Mouse (Mus musculus): ENCODE data around the gene Syngr1. TPM values are rescaled to one million over a fixed set of nuclear protein-coding genes. Genes with fewer than 3 reads are reported as not detected.

Gene Syngr1
- polyA plus RNA-seq, 1 experiment from 2014 or later: 8.1 TPM

- Histone ChIP-seq H3K9me3 (no peaks in the 10 kb centered on the region), H3K4me2 (replicated peaks) (no peak overlapping the region), H3K4me1 (peaks cover 22% of the 10 kb centered on the region), H3K27ac (no peak overlapping the region), H3K9ac (no peak overlapping the region), H3K36me3 (no peaks in the 10 kb centered on the region), H3K4me3 (no peak overlapping the region), H3K27me3 (peaks cover 53% of the 10 kb centered on the region)
- 75% methylated on average over 1 of the region's 1 CpGs for WGBS
- no peak for ATAC-seq (ENCODE audit: insufficient number of reproducible peaks, insufficient read depth, low FRiP score, low TSS enrichment)
These were observed 4.5 kb downstream of the Syngr1 start for GRCm38 (mm10) chr15:80095596-80095995.

GRCm38 (mm10) chr15:80096406-80096805, 5.3 kb downstream of the Syngr1 start:
- Histone ChIP-seq H3K4me2 (replicated peaks) (no peak overlapping the region), H3K9ac (no peak overlapping the region), H3K4me3 (no peak overlapping the region), H3K27me3 (peaks cover 45% of the 10 kb centered on the region), H3K27ac (no peak overlapping the region), H3K4me1 (peaks cover 20% of the 10 kb centered on the region), H3K36me3 (no peaks in the 10 kb centered on the region), H3K9me3 (no peaks in the 10 kb centered on the region)
- no peak for ATAC-seq (ENCODE audit: insufficient number of reproducible peaks, insufficient read depth, low FRiP score, low TSS enrichment)
- WGBS: 64% methylated on average over 10 of the region's 10 CpGs

- Histone ChIP-seq H3K27me3 (peaks cover 37% of the 10 kb centered on the region), H3K4me1 (peaks cover 24% of the 10 kb centered on the region), H3K27ac (0 out of 2 replicates have a peak overlapping the region, but pooled peaks have one; percentile 13), H3K9me3 (no peaks in the 10 kb centered on the region), H3K9ac (no peak overlapping the region), H3K36me3 (no peaks in the 10 kb centered on the region), H3K4me3 (no peak overlapping the region), H3K4me2 (replicated peaks) (0 out of 2 replicates have a peak overlapping the region, but pooled peaks have one; percentile 21)
- WGBS: 9% methylated on average over 15 of the region's 20 CpGs
- ATAC-seq (ENCODE audit: insufficient number of reproducible peaks, insufficient read depth, low FRiP score, low TSS enrichment): peak; percentile 61; the same call in 1 of the 2 replicates
These were observed 6.1 kb downstream of the Syngr1 start for GRCm38 (mm10) chr15:80096946-80097881.

GRCm38 (mm10) chr15:80097999-80098461, 6.9 kb downstream of the Syngr1 start:
- H3K9me3 ChIP-seq: no peaks in the 10 kb centered on the region
- ATAC-seq (ENCODE audit: insufficient number of reproducible peaks, insufficient read depth, low FRiP score, low TSS enrichment): no peak
- no peak overlapping the region for H3K4me2 ChIP-seq (replicated peaks)
- WGBS: 33% methylated on average over 8 of the region's 8 CpGs
- H3K9ac ChIP-seq: no peak overlapping the region
- H3K36me3 ChIP-seq: no peaks in the 10 kb centered on the region
- no peak overlapping the region for H3K4me3 ChIP-seq
- H3K4me1 ChIP-seq: peaks cover 24% of the 10 kb centered on the region
- peaks cover 29% of the 10 kb centered on the region for H3K27me3 ChIP-seq
- no peak overlapping the region for H3K27ac ChIP-seq

GRCm38 (mm10) chr15:80098809-80099208, 7.7 kb downstream of the Syngr1 start:
- Histone ChIP-seq H3K27ac (no peak overlapping the region), H3K4me3 (no peak overlapping the region), H3K9ac (no peak overlapping the region), H3K4me1 (peaks cover 24% of the 10 kb centered on the region), H3K36me3 (no peaks in the 10 kb centered on the region), H3K4me2 (replicated peaks) (no peak overlapping the region), H3K9me3 (no peaks in the 10 kb centered on the region), H3K27me3 (peaks cover 21% of the 10 kb centered on the region)
- no peak for ATAC-seq (ENCODE audit: insufficient number of reproducible peaks, insufficient read depth, low FRiP score, low TSS enrichment)
- WGBS: 42% methylated on average over 9 of the region's 9 CpGs

- ATAC-seq (ENCODE audit: insufficient number of reproducible peaks, insufficient read depth, low FRiP score, low TSS enrichment): no peak
- H3K4me1 ChIP-seq: peaks cover 24% of the 10 kb centered on the region
- 74% methylated on average over 3 of the region's 3 CpGs for WGBS
These were observed 8.3 kb downstream of the Syngr1 start for GRCm38 (mm10) chr15:80099477-80099876.

GRCm38 (mm10) chr15:80100196-80100595, 9.1 kb downstream of the Syngr1 start:
- H3K4me1 ChIP-seq: peaks cover 24% of the 10 kb centered on the region

More at GRCm38 (mm10) chr15:80099477-80099876, 8.3 kb downstream of the Syngr1 start:
- no peak overlapping the region for H3K9ac ChIP-seq
- H3K36me3 ChIP-seq: no peaks in the 10 kb centered on the region
- H3K9me3 ChIP-seq: no peaks in the 10 kb centered on the region
- peaks cover 18% of the 10 kb centered on the region; the same call in 1 of the 2 replicates for H3K27me3 ChIP-seq
- H3K4me3 ChIP-seq: no peak overlapping the region
- no peak overlapping the region for H3K27ac ChIP-seq
- H3K4me2 ChIP-seq (replicated peaks): no peak overlapping the region

GRCm38 (mm10) chr15:80100871-80101270, 9.7 kb downstream of the Syngr1 start:
- no peak for ATAC-seq (ENCODE audit: insufficient number of reproducible peaks, insufficient read depth, low FRiP score, low TSS enrichment)
- Histone ChIP-seq H3K9ac (no peak overlapping the region), H3K4me3 (no peak overlapping the region), H3K4me2 (replicated peaks) (no peak overlapping the region), H3K27me3 (peaks cover 13% of the 10 kb centered on the region; the same call in 1 of the 2 replicates), H3K36me3 (no peaks in the 10 kb centered on the region), H3K27ac (no peak overlapping the region), H3K4me1 (peaks cover 24% of the 10 kb centered on the region), H3K9me3 (no peaks in the 10 kb centered on the region)
- WGBS: 90% methylated on average over 10 of the region's 10 CpGs

More at GRCm38 (mm10) chr15:80100196-80100595, 9.1 kb downstream of the Syngr1 start:
- no peak overlapping the region for H3K27ac ChIP-seq
- no peak overlapping the region for H3K4me3 ChIP-seq
- ATAC-seq (ENCODE audit: insufficient number of reproducible peaks, insufficient read depth, low FRiP score, low TSS enrichment): no peak
- WGBS: 76% methylated on average over 3 of the region's 3 CpGs
- no peak overlapping the region for H3K4me2 ChIP-seq (replicated peaks)
- no peaks in the 10 kb centered on the region for H3K36me3 ChIP-seq
- H3K9me3 ChIP-seq: no peaks in the 10 kb centered on the region
- peaks cover 18% of the 10 kb centered on the region; the same call in 1 of the 2 replicates for H3K27me3 ChIP-seq
- no peak overlapping the region for H3K9ac ChIP-seq

- no peak for ATAC-seq (ENCODE audit: insufficient number of reproducible peaks, insufficient read depth, low FRiP score, low TSS enrichment)
- no peak overlapping the region for H3K4me2 ChIP-seq (replicated peaks)
- H3K4me1 ChIP-seq: peaks cover 24% of the 10 kb centered on the region
- H3K27me3 ChIP-seq: peaks cover 8% of the 10 kb centered on the region; the same call in 1 of the 2 replicates
- WGBS: 56% methylated on average over 6 of the region's 6 CpGs
- no peaks in the 10 kb centered on the region for H3K36me3 ChIP-seq
- H3K27ac ChIP-seq: no peak overlapping the region
- H3K4me3 ChIP-seq: no peak overlapping the region
- no peaks in the 10 kb centered on the region for H3K9me3 ChIP-seq
- H3K9ac ChIP-seq: no peak overlapping the region
These were observed 10.4 kb downstream of the Syngr1 start for GRCm38 (mm10) chr15:80101503-80101902.

- no peak overlapping the region for H3K4me3 ChIP-seq
- H3K27me3 ChIP-seq: peaks cover 8% of the 10 kb centered on the region; the same call in 1 of the 2 replicates
- H3K27ac ChIP-seq: no peak overlapping the region
- no peaks in the 10 kb centered on the region for H3K9me3 ChIP-seq
- H3K4me2 ChIP-seq (replicated peaks): no peak overlapping the region
- peaks cover 19% of the 10 kb centered on the region; the same call in 1 of the 2 replicates for H3K4me1 ChIP-seq
- WGBS: 88% methylated on average over 6 of the region's 6 CpGs
- ATAC-seq (ENCODE audit: insufficient number of reproducible peaks, insufficient read depth, low FRiP score, low TSS enrichment): no peak
- H3K36me3 ChIP-seq: no peaks in the 10 kb centered on the region
- H3K9ac ChIP-seq: no peak overlapping the region
These were observed 11.4 kb downstream of the Syngr1 start for GRCm38 (mm10) chr15:80102495-80102894.

- WGBS: 70% methylated on average over 12 of the region's 12 CpGs
- H3K27ac ChIP-seq: no peak overlapping the region
- H3K27me3 ChIP-seq: no peaks in the 10 kb centered on the region
- H3K9me3 ChIP-seq: no peaks in the 10 kb centered on the region
- no peak overlapping the region for H3K4me2 ChIP-seq (replicated peaks)
- no peaks in the 10 kb centered on the region for H3K36me3 ChIP-seq
- H3K4me1 ChIP-seq: 0 out of 2 replicates have a peak, but pooled peaks cover 6% of the 10 kb centered on the region
- H3K4me3 ChIP-seq: no peak overlapping the region
- H3K9ac ChIP-seq: no peak overlapping the region
- no peak for ATAC-seq (ENCODE audit: insufficient number of reproducible peaks, insufficient read depth, low FRiP score, low TSS enrichment)
These were observed 14.6 kb downstream of the Syngr1 start for GRCm38 (mm10) chr15:80105490-80106410.
